Mouse (Mus musculus): ENCODE data around the gene Macc1. TPM values are rescaled to one million over a fixed set of nuclear protein-coding genes. Genes with fewer than 3 reads are reported as not detected.

Macc1 gene
- polyA plus RNA-seq, 2 experiments = 1.3 to 2.1 TPM

DNA sequence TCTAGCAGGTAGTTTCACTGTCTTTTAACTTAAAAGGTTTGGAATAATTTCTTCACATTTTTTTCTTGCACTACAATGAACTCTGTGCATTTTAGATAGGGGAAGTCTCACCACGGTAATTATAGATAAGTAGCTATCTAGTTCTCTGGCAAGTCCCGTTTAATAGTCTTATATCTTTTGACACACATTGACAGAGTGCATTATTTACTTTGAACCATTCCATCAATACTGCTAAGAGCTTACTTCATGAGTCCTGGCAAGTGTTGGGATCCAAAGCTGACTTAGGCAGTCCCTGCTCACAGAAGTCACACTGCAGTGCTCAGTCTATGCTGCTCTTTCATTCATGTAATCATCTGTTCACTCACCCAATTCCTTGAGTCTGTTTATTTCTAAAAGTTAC, 111.7 kb downstream of the Macc1 start:
- H3K4me3 ChIP-seq (replicated peaks; ENCODE audit: low read length) = no peak overlapping the region
- H3K27ac ChIP-seq (replicated peaks; ENCODE audit: low read depth, low read length) = no peak overlapping the region
- H3K27me3 ChIP-seq (ENCODE audit: control insufficient read depth, insufficient read depth, low read length) = no peaks in the 10 kb centered on the region
- H3K4me2 ChIP-seq (replicated peaks; ENCODE audit: low read depth, low read length, severe bottlenecking) = no peak overlapping the region
- WGBS = 87% methylated on average over 2 of the region's 2 CpGs
- no peak for TF ChIP-seq POLR2A (IDR thresholded peaks at IDR 0.05; ENCODE audit: borderline replicate concordance, extremely low read depth, insufficient read depth, insufficient read length)
- H3K36me3 ChIP-seq (ENCODE audit: control insufficient read depth, insufficient read depth, low read length) = no peaks in the 10 kb centered on the region
- H3K4me1 ChIP-seq (ENCODE audit: control insufficient read depth, insufficient read depth, low read length) = no peaks in the 10 kb centered on the region
- H3K9ac ChIP-seq (ENCODE audit: low read depth, low read length, severe bottlenecking) = no peak overlapping the region
- DNase-seq (ENCODE audit: low spot score) (no peak), ATAC-seq (ENCODE audit: low FRiP score, low read depth) (no peak)
- no peaks in the 10 kb centered on the region for H3K9me3 ChIP-seq (ENCODE audit: control insufficient read depth, low read length)

GRCm38 (mm10) chr12:119426182-119426886, 112.3 kb downstream of the Macc1 start:
- no peak overlapping the region for H3K27ac ChIP-seq (replicated peaks; ENCODE audit: low read depth, low read length)
- no peaks in the 10 kb centered on the region for H3K27me3 ChIP-seq (ENCODE audit: control insufficient read depth, insufficient read depth, low read length)
- TF ChIP-seq POLR2A (IDR thresholded peaks at IDR 0.05; ENCODE audit: borderline replicate concordance, extremely low read depth, insufficient read depth, insufficient read length) = no peak
- DNase-seq (ENCODE audit: low spot score) = no peak
- no peaks in the 10 kb centered on the region for H3K4me1 ChIP-seq (ENCODE audit: control insufficient read depth, insufficient read depth, low read length)
- ATAC-seq (ENCODE audit: low FRiP score, low read depth) = no peak
- H3K36me3 ChIP-seq (ENCODE audit: control insufficient read depth, insufficient read depth, low read length) = no peaks in the 10 kb centered on the region
- 97% methylated on average over 2 of the region's 2 CpGs for WGBS
- H3K4me3 ChIP-seq (replicated peaks; ENCODE audit: low read length) = no peak overlapping the region
- H3K9ac ChIP-seq (ENCODE audit: low read depth, low read length, severe bottlenecking) = no peak overlapping the region
- no peaks in the 10 kb centered on the region for H3K9me3 ChIP-seq (ENCODE audit: control insufficient read depth, low read length)
- H3K4me2 ChIP-seq (replicated peaks; ENCODE audit: low read depth, low read length, severe bottlenecking) = no peak overlapping the region

GRCm38 (mm10) chr12:119426887-119427204, 112.8 kb downstream of the Macc1 start:
- peak; percentile 60; the same call in 1 of the 2 replicates for ATAC-seq (ENCODE audit: low FRiP score, low read depth)
- Histone ChIP-seq H3K9me3 (ENCODE audit: control insufficient read depth, low read length) (no peaks in the 10 kb centered on the region), H3K4me2 (replicated peaks; ENCODE audit: low read depth, low read length, severe bottlenecking) (no peak overlapping the region), H3K27ac (replicated peaks; ENCODE audit: low read depth, low read length) (no peak overlapping the region), H3K4me1 (ENCODE audit: control insufficient read depth, insufficient read depth, low read length) (no peaks in the 10 kb centered on the region), H3K36me3 (ENCODE audit: control insufficient read depth, insufficient read depth, low read length) (no peaks in the 10 kb centered on the region), H3K9ac (ENCODE audit: low read depth, low read length, severe bottlenecking) (no peak overlapping the region), H3K4me3 (replicated peaks; ENCODE audit: low read length) (no peak overlapping the region), H3K27me3 (ENCODE audit: control insufficient read depth, insufficient read depth, low read length) (no peaks in the 10 kb centered on the region)
- no peak for TF ChIP-seq POLR2A (IDR thresholded peaks at IDR 0.05; ENCODE audit: borderline replicate concordance, extremely low read depth, insufficient read depth, insufficient read length)
- peak; percentile 73 for DNase-seq (ENCODE audit: low spot score)
- WGBS = 53% methylated on average over 1 of the region's 1 CpGs

DNA sequence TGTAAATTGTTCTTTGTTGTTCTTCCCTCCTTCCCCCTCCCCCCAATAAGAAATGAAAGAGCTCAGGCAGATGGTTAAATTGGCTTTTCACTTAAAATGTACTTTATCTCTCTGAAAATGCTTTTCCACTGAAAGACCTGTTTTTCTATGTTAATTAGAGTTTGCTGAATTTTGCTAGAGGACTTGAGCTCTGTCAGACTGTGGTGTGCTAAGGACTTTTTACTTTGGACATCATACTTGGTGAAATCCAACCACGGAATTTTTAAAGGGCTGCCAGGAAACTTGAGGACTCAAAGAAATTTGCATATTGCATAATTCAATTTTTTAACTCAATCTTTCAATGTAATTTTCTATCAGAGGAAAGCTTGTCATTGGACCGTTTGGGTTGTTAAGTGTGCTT, 126.7 kb downstream of the Macc1 start:
- 77% methylated on average over 2 of the region's 2 CpGs for WGBS
- Histone ChIP-seq H3K9me3 (ENCODE audit: control insufficient read depth, low read length) (no peaks in the 10 kb centered on the region), H3K27ac (replicated peaks; ENCODE audit: low read depth, low read length) (no peak overlapping the region), H3K4me3 (replicated peaks; ENCODE audit: low read length) (no peak overlapping the region), H3K27me3 (ENCODE audit: control insufficient read depth, insufficient read depth, low read length) (no peaks in the 10 kb centered on the region), H3K4me2 (replicated peaks; ENCODE audit: low read depth, low read length, severe bottlenecking) (no peak overlapping the region), H3K9ac (ENCODE audit: low read depth, low read length, severe bottlenecking) (no peak overlapping the region), H3K4me1 (ENCODE audit: control insufficient read depth, insufficient read depth, low read length) (no peaks in the 10 kb centered on the region), H3K36me3 (ENCODE audit: control insufficient read depth, insufficient read depth, low read length) (no peaks in the 10 kb centered on the region)
- DNase-seq (ENCODE audit: low spot score) = no peak
- no peak for ATAC-seq (ENCODE audit: low FRiP score, low read depth)
- no peak for TF ChIP-seq POLR2A (IDR thresholded peaks at IDR 0.05; ENCODE audit: borderline replicate concordance, extremely low read depth, insufficient read depth, insufficient read length)

DNA sequence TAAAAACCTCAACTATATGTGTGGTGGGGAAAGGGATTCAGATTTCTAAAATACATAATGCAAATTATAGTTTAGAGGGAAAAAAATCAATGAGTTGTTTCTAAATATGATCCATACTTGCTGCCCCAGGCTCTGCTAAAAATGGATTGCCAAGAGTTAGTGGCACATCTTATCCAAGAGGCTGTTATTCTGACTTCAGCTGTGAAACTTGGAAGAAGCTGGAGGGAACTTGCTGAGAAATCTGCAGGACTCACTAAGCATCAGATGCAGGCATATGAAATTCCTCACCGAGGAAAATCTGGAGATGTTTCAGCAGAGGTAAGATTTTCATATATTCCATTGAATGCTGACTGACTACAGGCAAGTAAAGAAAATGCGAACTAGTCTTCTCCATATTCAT, 136.0 kb downstream of the Macc1 start:
- 78% methylated on average over 2 of the region's 2 CpGs for WGBS
- no peak overlapping the region for H3K27ac ChIP-seq (replicated peaks; ENCODE audit: low read depth, low read length)

More for the DNA sequence above, 136.0 kb downstream of the Macc1 start:
- no peak for TF ChIP-seq POLR2A (IDR thresholded peaks at IDR 0.05; ENCODE audit: borderline replicate concordance, extremely low read depth, insufficient read depth, insufficient read length)
- Histone ChIP-seq H3K4me2 (replicated peaks; ENCODE audit: low read depth, low read length, severe bottlenecking) (no peak overlapping the region), H3K4me3 (replicated peaks; ENCODE audit: low read length) (no peak overlapping the region), H3K9me3 (ENCODE audit: control insufficient read depth, low read length) (no peaks in the 10 kb centered on the region), H3K4me1 (ENCODE audit: control insufficient read depth, insufficient read depth, low read length) (peaks cover 5% of the 10 kb centered on the region; the same call in 1 of the 2 replicates), H3K9ac (ENCODE audit: low read depth, low read length, severe bottlenecking) (no peak overlapping the region), H3K27me3 (ENCODE audit: control insufficient read depth, insufficient read depth, low read length) (no peaks in the 10 kb centered on the region), H3K36me3 (ENCODE audit: control insufficient read depth, insufficient read depth, low read length) (no peaks in the 10 kb centered on the region)
- DNase-seq (ENCODE audit: low spot score) (no peak), ATAC-seq (ENCODE audit: low FRiP score, low read depth) (no peak)
